8 mouse cellular contexts compared by ENCODE assay signal in genomic region chr4:43562769-43563600, GRCm38 (mm10). TPM values are rescaled to one million over a fixed set of nuclear protein-coding genes. Genes with fewer than 3 reads are reported as not detected.
DNase-seq lines count a peak whose midpoint lies in the region; ATAC-seq and TF ChIP-seq lines count a peak whose summit lies in the region.

No protein-coding gene starts in this region.

- no peaks in the 10 kb centered on the region for H3K9me3 ChIP-seq in erythroblast, embryonic 14.5 days (ENCODE audit: control insufficient read depth, low read length)
- no peaks in the 10 kb centered on the region for H3K9me3 ChIP-seq in forebrain, embryonic 11.5 days (ENCODE audit: control insufficient read depth, low read length)
- no peaks in the 10 kb centered on the region for H3K9me3 ChIP-seq in limb, embryonic 14.5 days (ENCODE audit: control insufficient read depth, low read length)
- H3K9me3 ChIP-seq in stomach, embryonic 16.5 days (replicated peaks; ENCODE audit: control insufficient read depth, low read length): no peaks in the 10 kb centered on the region

- TF ChIP-seq POLR2A in limb, embryonic 14.5 days (IDR thresholded peaks at IDR 0.05; ENCODE audit: borderline replicate concordance, extremely low read depth, insufficient read depth, insufficient read length): no peak

- H3K36me3 ChIP-seq in erythroblast, embryonic 14.5 days (ENCODE audit: control insufficient read depth): peaks cover 66% of the 10 kb centered on the region
- H3K36me3 ChIP-seq in forebrain, embryonic 11.5 days (ENCODE audit: control insufficient read depth, insufficient read depth, low read length): peaks cover 4% of the 10 kb centered on the region; the same call in 1 of the 2 replicates
- H3K36me3 ChIP-seq in limb, embryonic 14.5 days (ENCODE audit: control insufficient read depth, insufficient read depth, low read length): peaks cover 42% of the 10 kb centered on the region
- peaks cover 27% of the 10 kb centered on the region for H3K36me3 ChIP-seq in stomach, embryonic 16.5 days (ENCODE audit: control insufficient read depth, insufficient read depth, low read length)

- H3K4me1 ChIP-seq in erythroblast, embryonic 14.5 days (ENCODE audit: control insufficient read depth): peaks cover 53% of the 10 kb centered on the region
- peaks cover 18% of the 10 kb centered on the region; the same call in 1 of the 2 replicates for H3K4me1 ChIP-seq in forebrain, embryonic 11.5 days (replicated peaks; ENCODE audit: control insufficient read depth, insufficient read depth, low read length)
- peaks cover 44% of the 10 kb centered on the region for H3K4me1 ChIP-seq in limb, embryonic 14.5 days (ENCODE audit: control insufficient read depth, insufficient read depth, low read length)
- peaks cover 44% of the 10 kb centered on the region for H3K4me1 ChIP-seq in stomach, embryonic 16.5 days (ENCODE audit: control insufficient read depth, insufficient read depth, low read length)

- peak overlapping the region; percentile 97; the same call in 1 of the 2 replicates for H3K27ac ChIP-seq in forebrain, embryonic 11.5 days (ENCODE audit: low read depth, low read length)
- peak overlapping the region; percentile 98 for H3K27ac ChIP-seq in limb, embryonic 14.5 days (replicated peaks; ENCODE audit: low read depth, low read length)
- H3K27ac ChIP-seq in stomach, embryonic 16.5 days (ENCODE audit: low read length): peak overlapping the region; percentile 100

- H3K4me2 ChIP-seq in forebrain, embryonic 11.5 days (ENCODE audit: low read depth, low read length, severe bottlenecking): peak overlapping the region; percentile 59
- peak overlapping the region; percentile 60 for H3K4me2 ChIP-seq in limb, embryonic 14.5 days (replicated peaks; ENCODE audit: low read depth, low read length, severe bottlenecking)
- H3K4me2 ChIP-seq in stomach, embryonic 16.5 days (ENCODE audit: low read depth, low read length): peak overlapping the region; percentile 88

- H3K27me3 ChIP-seq in erythroblast, embryonic 14.5 days (ENCODE audit: control insufficient read depth): no peaks in the 10 kb centered on the region
- H3K27me3 ChIP-seq in forebrain, embryonic 11.5 days (ENCODE audit: control insufficient read depth, insufficient read depth, low read length): no peaks in the 10 kb centered on the region
- no peaks in the 10 kb centered on the region for H3K27me3 ChIP-seq in limb, embryonic 14.5 days (ENCODE audit: control insufficient read depth, insufficient read depth, low read length)
- H3K27me3 ChIP-seq in stomach, embryonic 16.5 days (ENCODE audit: control insufficient read depth, insufficient read depth, low read length): no peaks in the 10 kb centered on the region

- no peak for ATAC-seq in erythroblast, adult 5-6 weeks (replicated peaks; ENCODE audit: low FRiP score, poor library complexity, severe bottlenecking)
- no peak; the same call in 1 of the 2 replicates for ATAC-seq in forebrain, embryonic 11.5 days (replicated peaks; ENCODE audit: low FRiP score)
- ATAC-seq in limb, embryonic 14.5 days (ENCODE audit: low FRiP score, low read depth): 0 out of 2 replicates have a peak, but pooled peaks have one; percentile 1
- no peak for ATAC-seq in stomach, embryonic 16.5 days (ENCODE audit: insufficient read depth, low FRiP score)

- H3K4me3 ChIP-seq in erythroblast, embryonic 14.5 days (replicated peaks): peak overlapping the region; percentile 82
- H3K4me3 ChIP-seq in forebrain, embryonic 11.5 days (ENCODE audit: low read depth, low read length): peak overlapping the region; percentile 90
- peak overlapping the region; percentile 78 for H3K4me3 ChIP-seq in limb, embryonic 14.5 days (replicated peaks; ENCODE audit: low read length)
- peak overlapping the region; percentile 93 for H3K4me3 ChIP-seq in stomach, embryonic 16.5 days (replicated peaks; ENCODE audit: low read length)

- 8% methylated on average over 22 of the region's 22 CpGs for WGBS in forebrain, embryonic 11.5 days
- 9% methylated on average over 22 of the region's 22 CpGs for WGBS in limb, embryonic 14.5 days
- WGBS in stomach, embryonic 16.5 days: 3% methylated on average over 22 of the region's 22 CpGs

- H3K9ac ChIP-seq in forebrain, embryonic 11.5 days (ENCODE audit: low read length): peak overlapping the region; percentile 92
- H3K9ac ChIP-seq in limb, embryonic 14.5 days (ENCODE audit: low read depth, low read length, severe bottlenecking): peak overlapping the region; percentile 91
- peak overlapping the region; percentile 98 for H3K9ac ChIP-seq in stomach, embryonic 16.5 days (ENCODE audit: low read length)

- DNase-seq in CD4-positive helper T cell, adult 2 months (ENCODE audit: low read depth, low spot score): peak; percentile 64
- no peak for DNase-seq in forebrain, embryonic 11.5 days (ENCODE audit: low spot score)
- no peak for DNase-seq in limb, embryonic 14.5 days (ENCODE audit: low spot score)
- DNase-seq in cerebellum, postnatal 10 days: no peak
- DNase-seq in embryo, embryonic 9.5 days (ENCODE audit: extremely low spot score): no peak

RNA-seq across cellular contexts. Expression of gene Tln1, which starts 0.5 kb away (rescaled TPM):
- 17.6 and 19.2 TPM in 2 replicates for polyA plus RNA-seq in erythroblast, embryonic 14.5 days (2012)
- 47.8 and 86.3 TPM in 2 replicates for total RNA-seq in erythroblast, adult 5-6 weeks (2015; ENCODE audit: low replicate concordance)
- 197 and 262 TPM in 2 replicates for total RNA-seq in erythroblast, adult 5-6 weeks (2017; ENCODE audit: low replicate concordance)
- 45.9 and 46.7 TPM in 2 replicates for polyA plus RNA-seq in forebrain, embryonic 11.5 days (2014; fragmentation: Nextera tagmentation; extraction: Ambion mirVana)
- 69.4 and 75.5 TPM in 2 replicates for polyA plus RNA-seq in limb, embryonic 14.5 days (2012; rRNA removed)
- 62.4 and 63.3 TPM in 2 replicates for polyA plus RNA-seq in limb, embryonic 14.5 days (2014; fragmentation: Nextera tagmentation; extraction: Ambion mirVana)
- 62.6 and 64.8 TPM in 2 replicates for polyA plus RNA-seq in stomach, embryonic 16.5 days (2015; fragmentation: Nextera tagmentation; extraction: Ambion mirVana)

RNA-seq across cellular contexts. Expression of gene Creb3, which starts 0.9 kb away (rescaled TPM):
- 0.10 and 0.20 TPM in 2 replicates for polyA plus RNA-seq in erythroblast, embryonic 14.5 days (2012)
- total RNA-seq in erythroblast, adult 5-6 weeks (2015; ENCODE audit: low replicate concordance): 1.7 and 6.7 TPM in 2 replicates
- 35.8 and 52.6 TPM in 2 replicates for total RNA-seq in erythroblast, adult 5-6 weeks (2017; ENCODE audit: low replicate concordance)
- polyA plus RNA-seq in forebrain, embryonic 11.5 days (2014; fragmentation: Nextera tagmentation; extraction: Ambion mirVana): 42.8 and 45.6 TPM in 2 replicates
- polyA plus RNA-seq in limb, embryonic 14.5 days (2012; rRNA removed): 51.7 and 58.0 TPM in 2 replicates
- 71.4 and 78.5 TPM in 2 replicates for polyA plus RNA-seq in limb, embryonic 14.5 days (2014; fragmentation: Nextera tagmentation; extraction: Ambion mirVana)
- polyA plus RNA-seq in stomach, embryonic 16.5 days (2015; fragmentation: Nextera tagmentation; extraction: Ambion mirVana): 71.4 and 84.7 TPM in 2 replicates

RNA-seq across cellular contexts. Expression of gene Rgp1, which starts 15.5 kb away (rescaled TPM):
- 3.5 and 7.2 TPM in 2 replicates for polyA plus RNA-seq in erythroblast, embryonic 14.5 days (2012)
- total RNA-seq in erythroblast, adult 5-6 weeks (2015; ENCODE audit: low replicate concordance): 8.6 and 10.6 TPM in 2 replicates
- total RNA-seq in erythroblast, adult 5-6 weeks (2017; ENCODE audit: low replicate concordance): 5.7 and 8.9 TPM in 2 replicates
- 26.0 and 38.7 TPM in 2 replicates for polyA plus RNA-seq in forebrain, embryonic 11.5 days (2014; fragmentation: Nextera tagmentation; extraction: Ambion mirVana)
- polyA plus RNA-seq in limb, embryonic 14.5 days (2012; rRNA removed): 81.9 and 101 TPM in 2 replicates
- 33.3 and 35.3 TPM in 2 replicates for polyA plus RNA-seq in limb, embryonic 14.5 days (2014; fragmentation: Nextera tagmentation; extraction: Ambion mirVana)
- 25.9 and 37.2 TPM in 2 replicates for polyA plus RNA-seq in stomach, embryonic 16.5 days (2015; fragmentation: Nextera tagmentation; extraction: Ambion mirVana)

RNA-seq across cellular contexts. Expression of gene Gba2, which starts 15.7 kb away (rescaled TPM):
- polyA plus RNA-seq in erythroblast, embryonic 14.5 days (2012): 0.70 and 1.1 TPM in 2 replicates
- total RNA-seq in erythroblast, adult 5-6 weeks (2015; ENCODE audit: low replicate concordance): 4.2 and 7.3 TPM in 2 replicates
- 7.4 and 12.0 TPM in 2 replicates for total RNA-seq in erythroblast, adult 5-6 weeks (2017; ENCODE audit: low replicate concordance)
- 31.0 and 32.4 TPM in 2 replicates for polyA plus RNA-seq in forebrain, embryonic 11.5 days (2014; fragmentation: Nextera tagmentation; extraction: Ambion mirVana)
- 39.8 and 50.1 TPM in 2 replicates for polyA plus RNA-seq in limb, embryonic 14.5 days (2012; rRNA removed)
- 18.4 and 19.9 TPM in 2 replicates for polyA plus RNA-seq in limb, embryonic 14.5 days (2014; fragmentation: Nextera tagmentation; extraction: Ambion mirVana)
- 14.2 and 15.6 TPM in 2 replicates for polyA plus RNA-seq in stomach, embryonic 16.5 days (2015; fragmentation: Nextera tagmentation; extraction: Ambion mirVana)

RNA-seq across cellular contexts. Expression of gene Msmp, which starts 21.3 kb away (rescaled TPM):
- polyA plus RNA-seq in erythroblast, embryonic 14.5 days (2012): not detected in 2 replicates
- not detected in 2 replicates for total RNA-seq in erythroblast, adult 5-6 weeks (2015; ENCODE audit: low replicate concordance)
- not detected in 2 replicates for total RNA-seq in erythroblast, adult 5-6 weeks (2017; ENCODE audit: low replicate concordance)
- polyA plus RNA-seq in forebrain, embryonic 11.5 days (2014; fragmentation: Nextera tagmentation; extraction: Ambion mirVana): 1.9 and 2.8 TPM in 2 replicates
- polyA plus RNA-seq in limb, embryonic 14.5 days (2012; rRNA removed): 0.24 and 0.88 TPM in 2 replicates
- 2.8 and 3.0 TPM in 2 replicates for polyA plus RNA-seq in limb, embryonic 14.5 days (2014; fragmentation: Nextera tagmentation; extraction: Ambion mirVana)
- polyA plus RNA-seq in stomach, embryonic 16.5 days (2015; fragmentation: Nextera tagmentation; extraction: Ambion mirVana): 0.48 and 0.95 TPM in 2 replicates

Comparison
In these comparisons a context has a peak if more than half of its experiments do, and no peak if none do; other contexts are left out.
1. RNA of gene Creb3, which starts 0.9 kb away (polyA plus RNA-seq): 51.7 to 78.5 TPM in limb, embryonic 14.5 days, 71.4 to 84.7 TPM in stomach, embryonic 16.5 days and 42.8 to 45.6 TPM in forebrain, embryonic 11.5 days; 0.10 to 0.20 TPM in erythroblast, embryonic 14.5 days; every median in the first group is over 10 times any median in the second.
2. Peak in every context shown above with its lines, with median percentiles within 50 percentile points of each other: H3K4me3 ChIP-seq, H3K27ac ChIP-seq, H3K4me2 ChIP-seq and H3K9ac ChIP-seq.